Mouse (Mus musculus) NIH3T3 (cell line): ENCODE data around the gene Tymp.

Experiments used
- DNase-seq: peaks from one replicate; pipeline ENCODE4 v3.0.0-alpha.2; 2012; ENCODE audit warnings: low read depth

Gene Tymp

GRCm38 (mm10) chr15:89326441-89326840, 50.4 kb downstream of the Tymp start:
- DNase-seq: no peak

- no peak for DNase-seq
These were observed 53.2 kb downstream of the Tymp start for GRCm38 (mm10) chr15:89323656-89324055.

GRCm38 (mm10) chr15:89322670-89323522, 53.9 kb downstream of the Tymp start, which contains the start of gene Adm2:
Gene Adm2 (plus strand): TSS chr15:89322720.
- DNase-seq: no peak
